Mouse (Mus musculus) kidney, embryonic 14.5 days (tissue): Measurements from ENCODE around the gene Muc2. TPM values are rescaled to one million over a fixed set of nuclear protein-coding genes. Genes with fewer than 3 reads are reported as not detected.

Source experiments
- ATAC-seq: fragments of 200-750 bp; cut with Nextera tagmentation; 2 replicates; pipeline ENCODE4 v1.8.0; 2017; ENCODE audit warnings: moderate number of reproducible peaks, mild to moderate bottlenecking, moderate TSS enrichment, moderate library complexity; ENCODE audit not compliant: low FRiP score, low TSS enrichment
- H3K27ac ChIP-seq: fragments of 300-500 bp; sonication (generic); 2 replicates; pipeline ENCODE4 v1.5.1; 2014; ENCODE audit warnings: low read depth, mild to moderate bottlenecking, low read length, moderate library complexity, mixed read lengths
- H3K27me3 ChIP-seq: fragments of 300-500 bp; sonication (generic); 2 replicates; pipeline ENCODE4 v1.6.1; 2014; ENCODE audit warnings: mild to moderate bottlenecking, low read length; ENCODE audit not compliant: control insufficient read depth, insufficient read depth
- H3K36me3 ChIP-seq: fragments of 300-500 bp; sonication (generic); 2 replicates; pipeline ENCODE4 v1.6.1; 2014; ENCODE audit warnings: low read length, mixed read lengths; ENCODE audit not compliant: control insufficient read depth, insufficient read depth
- H3K4me1 ChIP-seq: fragments of 300-500 bp; sonication (generic); 2 replicates; pipeline ENCODE4 v1.6.1; 2014; ENCODE audit warnings: low read length, mixed read lengths; ENCODE audit not compliant: control insufficient read depth, insufficient read depth
- H3K4me2 ChIP-seq: fragments of 300-500 bp; sonication (generic); replicated peaks from 2 replicates; pipeline ENCODE4 v1.6.1; 2014; ENCODE audit warnings: low read depth, mild to moderate bottlenecking, low read length
- H3K4me3 ChIP-seq: fragments of 300-500 bp; sonication (generic); 2 replicates; pipeline ENCODE4 v1.5.1; 2014; ENCODE audit warnings: mild to moderate bottlenecking, low read length
- H3K9ac ChIP-seq: fragments of 300-500 bp; sonication (generic); 2 replicates; pipeline ENCODE4 v1.6.1; 2014; ENCODE audit warnings: low read depth, mild to moderate bottlenecking, low read length, moderate library complexity
- H3K9me3 ChIP-seq: fragments of 300-500 bp; sonication (generic); 2 replicates; pipeline ENCODE4 v1.6.1; 2016; ENCODE audit warnings: low read length; ENCODE audit not compliant: control insufficient read depth
- WGBS: fragments of 180-500 bp; shearing (Covaris S2); extraction: QIAGEN DNeasy Blood & Tissue Kit; methylation state at CpG from one replicate; pipeline ENCODE4 v1.1.7; 2014; 5-methylcytosine and 5-hydroxymethylcytosine counted together
- polyA plus RNA-seq: library from polyadenylated mRNA; unstranded; fragments of >200 nt; fragmentation: Nextera tagmentation; extraction: Ambion mirVana; gene quantifications from 2 replicates; pipeline ENCODE4 v1.2.1, GENCODE M21; 2014

Gene Muc2
- 0.14 and 0.61 TPM in 2 replicates for polyA plus RNA-seq

GRCm38 (mm10) chr7:141690040-141690439 is at the start of gene Muc2:
Muc2 (plus strand) TSS chr7:141690340.
- no peak within 1 kb of the TSS for H3K9ac ChIP-seq
- H3K36me3 ChIP-seq: no peaks in the 10 kb centered on the region
- no peaks in the 10 kb centered on the region for H3K9me3 ChIP-seq
- WGBS: 82% methylated on average over 8 of the region's 8 CpGs
- no peak within 1 kb of the TSS for H3K4me3 ChIP-seq
- H3K27ac ChIP-seq: no peak within 1 kb of the TSS
- H3K4me1 ChIP-seq: 0 out of 2 replicates have a peak, but pooled peaks cover 8% of the 10 kb centered on the region
- no peak within 1 kb of the TSS for H3K4me2 ChIP-seq
- no peaks in the 10 kb centered on the region for H3K27me3 ChIP-seq
- ATAC-seq: no peak

GRCm38 (mm10) chr7:141642375-141642774 is 47.8 kb upstream of the Muc2 start:
- Histone ChIP-seq H3K27ac (no peak overlapping the region), H3K36me3 (no peaks in the 10 kb centered on the region), H3K9ac (no peak overlapping the region), H3K27me3 (no peaks in the 10 kb centered on the region), H3K9me3 (no peaks in the 10 kb centered on the region), H3K4me1 (0 out of 2 replicates have a peak, but pooled peaks cover 3% of the 10 kb centered on the region), H3K4me2 (no peak overlapping the region), H3K4me3 (no peak overlapping the region)
- 88% methylated on average over 1 of the region's 1 CpGs for WGBS
- no peak for ATAC-seq

- ATAC-seq: no peak
- Histone ChIP-seq H3K36me3 (no peaks in the 10 kb centered on the region), H3K27ac (no peak overlapping the region), H3K4me2 (no peak overlapping the region), H3K4me1 (0 out of 2 replicates have a peak, but pooled peaks cover 3% of the 10 kb centered on the region), H3K27me3 (no peaks in the 10 kb centered on the region), H3K4me3 (no peak overlapping the region), H3K9me3 (no peaks in the 10 kb centered on the region), H3K9ac (no peak overlapping the region)
- 59% methylated on average over 3 of the region's 3 CpGs for WGBS
These were observed 47.0 kb upstream of the Muc2 start for GRCm38 (mm10) chr7:141643160-141643559.

GRCm38 (mm10) chr7:141647083-141647482 is 43.1 kb upstream of the Muc2 start:
- no peak for ATAC-seq
- H3K4me2 ChIP-seq: no peak overlapping the region
- no peak overlapping the region for H3K27ac ChIP-seq
- no peaks in the 10 kb centered on the region for H3K9me3 ChIP-seq
- 0 out of 2 replicates have a peak, but pooled peaks cover 3% of the 10 kb centered on the region for H3K4me1 ChIP-seq
- H3K36me3 ChIP-seq: no peaks in the 10 kb centered on the region
- H3K9ac ChIP-seq: no peak overlapping the region
- 86% methylated on average over 2 of the region's 2 CpGs for WGBS
- no peaks in the 10 kb centered on the region for H3K27me3 ChIP-seq
- no peak overlapping the region for H3K4me3 ChIP-seq

GRCm38 (mm10) chr7:141647815-141648214 is 42.3 kb upstream of the Muc2 start:
- Histone ChIP-seq H3K27ac (no peak overlapping the region), H3K9me3 (no peaks in the 10 kb centered on the region), H3K36me3 (no peaks in the 10 kb centered on the region), H3K4me2 (no peak overlapping the region), H3K4me1 (no peaks in the 10 kb centered on the region), H3K27me3 (no peaks in the 10 kb centered on the region), H3K4me3 (no peak overlapping the region), H3K9ac (no peak overlapping the region)
- no peak for ATAC-seq
- WGBS: 49% methylated on average over 11 of the region's 11 CpGs

GRCm38 (mm10) chr7:141652191-141652590 is 37.9 kb upstream of the Muc2 start:
- ATAC-seq: no peak
- 43% methylated on average over 7 of the region's 7 CpGs for WGBS
- no peak overlapping the region for H3K9ac ChIP-seq
- H3K27me3 ChIP-seq: no peaks in the 10 kb centered on the region
- H3K4me3 ChIP-seq: no peak overlapping the region
- H3K27ac ChIP-seq: no peak overlapping the region
- H3K36me3 ChIP-seq: no peaks in the 10 kb centered on the region
- no peaks in the 10 kb centered on the region for H3K9me3 ChIP-seq
- no peak overlapping the region for H3K4me2 ChIP-seq
- H3K4me1 ChIP-seq: no peaks in the 10 kb centered on the region

GRCm38 (mm10) chr7:141660346-141660745 is 29.8 kb upstream of the Muc2 start:
- Histone ChIP-seq H3K9ac (no peak overlapping the region), H3K4me3 (no peak overlapping the region), H3K27me3 (no peaks in the 10 kb centered on the region), H3K9me3 (no peaks in the 10 kb centered on the region), H3K36me3 (no peaks in the 10 kb centered on the region), H3K4me1 (no peaks in the 10 kb centered on the region), H3K27ac (no peak overlapping the region), H3K4me2 (no peak overlapping the region)
- ATAC-seq: no peak
- WGBS: 89% methylated on average over 1 of the region's 1 CpGs

GRCm38 (mm10) chr7:141661481-141661880 is 28.7 kb upstream of the Muc2 start:
- ATAC-seq: no peak
- WGBS: 75% methylated on average over 3 of the region's 3 CpGs

GRCm38 (mm10) chr7:141662223-141662622 is 27.9 kb upstream of the Muc2 start:
- Histone ChIP-seq H3K9ac (no peak overlapping the region), H3K9me3 (no peaks in the 10 kb centered on the region), H3K4me1 (no peaks in the 10 kb centered on the region), H3K27me3 (no peaks in the 10 kb centered on the region), H3K27ac (no peak overlapping the region), H3K4me2 (no peak overlapping the region), H3K36me3 (no peaks in the 10 kb centered on the region), H3K4me3 (no peak overlapping the region)
- WGBS: 57% methylated on average over 5 of the region's 5 CpGs
- no peak for ATAC-seq

More at GRCm38 (mm10) chr7:141661481-141661880, 28.7 kb upstream of the Muc2 start:
- Histone ChIP-seq H3K9me3 (no peaks in the 10 kb centered on the region), H3K4me1 (no peaks in the 10 kb centered on the region), H3K27ac (no peak overlapping the region), H3K4me3 (no peak overlapping the region), H3K27me3 (no peaks in the 10 kb centered on the region), H3K9ac (no peak overlapping the region), H3K36me3 (no peaks in the 10 kb centered on the region), H3K4me2 (no peak overlapping the region)
